Mouse (Mus musculus): ENCODE results near the gene Gm10190.
"Not testable (repeated sequence)": the region's sequence is repeated elsewhere in the genome, so short reads cannot be mapped to it uniquely, and the experiment has no call there.

Gm10190 gene

GRCm38 (mm10) chr17:80372989-80373725, at the start of gene Gm10190:
Gm10190 (minus strand) TSS chr17:80373541.
- peak; percentile 90 for DNase-seq (ENCODE audit: low read depth, low spot score)

- no peak for DNase-seq (ENCODE audit: low read depth, low spot score)
Observed at GRCm38 (mm10) chr17:80420998-80421397, 47.7 kb upstream of the Gm10190 start.

- no peak for DNase-seq (ENCODE audit: low read depth, low spot score)
Observed at GRCm38 (mm10) chr17:80418572-80419210, 45.4 kb upstream of the Gm10190 start.

- DNase-seq (ENCODE audit: low read depth, low spot score) = no peak
Observed at GRCm38 (mm10) chr17:80411182-80411581, 37.8 kb upstream of the Gm10190 start.

GRCm38 (mm10) chr17:80398243-80398642, 24.9 kb upstream of the Gm10190 start:
- DNase-seq (ENCODE audit: low read depth, low spot score) = no peak

GRCm38 (mm10) chr17:80391423-80392403, 18.4 kb upstream of the Gm10190 start:
- DNase-seq (ENCODE audit: low read depth, low spot score) = peak; percentile 59

- DNase-seq (ENCODE audit: low read depth, low spot score) = no peak
Observed at GRCm38 (mm10) chr17:80390024-80390423, 16.7 kb upstream of the Gm10190 start.

GRCm38 (mm10) chr17:80385671-80386070, 12.3 kb upstream of the Gm10190 start:
- no peak for DNase-seq (ENCODE audit: low read depth, low spot score)

GRCm38 (mm10) chr17:80378386-80378785, 5.0 kb upstream of the Gm10190 start:
- DNase-seq (ENCODE audit: low read depth, low spot score) = not testable (repeated sequence)

GRCm38 (mm10) chr17:80373726-80374096, 370 bp upstream of the Gm10190 start:
- no peak for DNase-seq (ENCODE audit: low read depth, low spot score)

- no peak for DNase-seq (ENCODE audit: low read depth, low spot score)
Observed at GRCm38 (mm10) chr17:80368606-80369005, 4.7 kb downstream of the Gm10190 start.

GRCm38 (mm10) chr17:80367276-80367675, 6.1 kb downstream of the Gm10190 start:
- peak; percentile 20 for DNase-seq (ENCODE audit: low read depth, low spot score)

GRCm38 (mm10) chr17:80360245-80360644, 13.1 kb downstream of the Gm10190 start:
- DNase-seq (ENCODE audit: low read depth, low spot score) = no peak

GRCm38 (mm10) chr17:80347234-80347633, 26.1 kb downstream of the Gm10190 start:
- DNase-seq (ENCODE audit: low read depth, low spot score) = no peak

- DNase-seq (ENCODE audit: low read depth, low spot score) = peak; percentile 21
Observed at GRCm38 (mm10) chr17:80346591-80347125, 26.7 kb downstream of the Gm10190 start.

- no peak for DNase-seq (ENCODE audit: low read depth, low spot score)
Observed at GRCm38 (mm10) chr17:80345277-80345676, 28.1 kb downstream of the Gm10190 start.

GRCm38 (mm10) chr17:80332386-80332785, 41.0 kb downstream of the Gm10190 start:
- no peak for DNase-seq (ENCODE audit: low read depth, low spot score)

GRCm38 (mm10) chr17:80326431-80326830, 46.9 kb downstream of the Gm10190 start:
- no peak for DNase-seq (ENCODE audit: low read depth, low spot score)

- no peak for DNase-seq (ENCODE audit: low read depth, low spot score)
Observed at GRCm38 (mm10) chr17:80325456-80325855, 47.9 kb downstream of the Gm10190 start.

- no peak for DNase-seq (ENCODE audit: low read depth, low spot score)
Observed at GRCm38 (mm10) chr17:80324521-80324920, 48.8 kb downstream of the Gm10190 start.

- DNase-seq (ENCODE audit: low read depth, low spot score) = no peak
Observed at GRCm38 (mm10) chr17:80323658-80324057, 49.7 kb downstream of the Gm10190 start.
